Mouse (Mus musculus): Measurements from ENCODE around the gene Ppp1r7.

DNA sequence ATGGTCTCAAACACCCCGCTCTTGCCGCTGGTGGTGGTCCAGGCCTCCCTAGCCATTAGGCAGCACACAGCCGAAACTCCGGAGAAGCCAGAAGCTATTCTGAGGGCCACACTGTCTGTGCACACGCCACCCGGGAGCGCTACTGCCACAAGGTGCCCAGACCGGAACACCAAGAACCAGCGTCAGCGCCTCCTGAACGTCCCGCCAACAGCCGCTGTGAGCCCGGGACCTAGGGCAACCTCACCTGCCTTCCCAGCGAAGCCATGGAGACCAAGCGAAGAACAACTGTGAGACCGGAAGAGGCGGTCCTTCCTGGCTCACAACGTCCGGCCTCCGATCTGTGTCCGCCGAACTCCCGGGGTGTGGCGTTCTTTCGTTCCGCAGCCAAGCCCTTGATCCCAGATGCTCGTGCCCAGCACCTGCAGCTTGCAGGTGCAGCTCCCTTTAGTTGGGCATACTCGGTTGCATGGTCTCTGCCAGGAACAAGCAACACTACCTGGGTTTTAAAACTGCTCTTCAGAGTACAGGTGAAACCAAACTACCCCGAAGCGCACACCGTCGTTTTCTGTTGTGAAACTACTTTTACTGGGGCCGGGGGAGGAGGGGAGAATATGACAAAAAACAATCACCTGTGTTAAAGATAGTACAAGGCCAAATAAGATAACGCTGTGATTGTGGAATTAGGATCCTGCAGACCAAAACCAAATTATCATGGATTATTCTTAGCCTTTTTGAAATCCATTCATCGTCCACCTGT lies 36.9 kb upstream of the Ppp1r7 start, which contains the start of gene Mterf4:
- no peak for TF ChIP-seq CTCF (IDR thresholded peaks at IDR 0.05; ENCODE audit: insufficient read depth, low read length)
- TF ChIP-seq POLR2A (IDR thresholded peaks at IDR 0.05; ENCODE audit: borderline replicate concordance, extremely low read depth, low read depth, low read length), result peak; percentile 75; the same call in 1 of the 2 replicates
